Mouse (Mus musculus) inflammation-experienced regulatory T-cells, adult 6 months (primary cell): ENCODE results near the gene Atp8a2. TPM values are rescaled to one million over a fixed set of nuclear protein-coding genes. Genes with fewer than 3 reads are reported as not detected.

Experiments
- ATAC-seq: one replicate; pipeline ENCODE4 v1.8.0; 2017
- polyA plus RNA-seq, 3 experiments: library from polyadenylated mRNA; unstranded; fragments of 100-300 nt; shearing (Covaris generic); gene quantifications; one replicate each; pipeline ENCODE4 v1.2.1; 2017

Atp8a2 gene
- 1 to 10 TPM in 2 of 3 experiments, under 1 TPM in 1; 0.57 to 2.9 (median 1.1) TPM for polyA plus RNA-seq

DNA sequence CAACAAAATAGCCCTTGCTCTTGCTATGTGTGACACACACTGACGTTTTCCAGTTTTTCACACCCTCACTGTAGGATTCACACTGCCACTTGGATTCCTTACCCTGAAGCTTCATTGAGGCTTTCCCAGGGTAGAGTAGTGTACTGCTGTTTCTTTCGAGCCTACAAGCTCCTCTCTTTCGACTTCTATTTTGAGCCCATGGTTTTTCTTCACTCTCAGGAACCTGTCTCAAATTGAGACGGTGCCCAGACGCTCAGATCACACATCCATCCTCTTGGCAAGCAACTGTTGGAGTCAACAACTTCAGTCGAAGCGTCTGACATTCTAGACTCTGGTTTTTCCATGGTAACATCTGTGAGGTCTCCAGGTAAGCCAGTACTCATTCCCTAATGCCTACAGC lies at the start of gene Atp8a2:
Gene Atp8a2 (minus strand): TSS at position 296 of the 400 bp plus-strand sequence.
- no peak for ATAC-seq

DNA sequence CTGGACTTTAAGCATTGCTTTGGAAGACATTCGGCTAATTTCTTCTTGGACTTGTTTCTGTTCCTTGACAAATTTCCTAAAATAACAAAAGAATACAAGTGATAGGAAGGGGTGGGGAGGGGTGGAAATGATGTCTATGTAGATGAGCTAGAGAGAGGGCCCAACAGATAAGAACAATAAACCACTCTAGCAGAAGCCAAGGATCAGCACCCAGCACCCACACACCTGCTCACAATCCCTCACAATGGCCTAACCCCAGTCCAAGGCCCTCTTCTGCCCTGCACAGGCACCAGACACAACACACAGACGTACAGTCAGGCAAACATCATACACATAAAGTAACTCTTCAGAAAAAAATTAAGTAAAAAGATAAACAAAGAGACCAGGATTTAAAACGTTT lies 41.6 kb upstream of the Atp8a2 start:
- no peak for ATAC-seq

DNA sequence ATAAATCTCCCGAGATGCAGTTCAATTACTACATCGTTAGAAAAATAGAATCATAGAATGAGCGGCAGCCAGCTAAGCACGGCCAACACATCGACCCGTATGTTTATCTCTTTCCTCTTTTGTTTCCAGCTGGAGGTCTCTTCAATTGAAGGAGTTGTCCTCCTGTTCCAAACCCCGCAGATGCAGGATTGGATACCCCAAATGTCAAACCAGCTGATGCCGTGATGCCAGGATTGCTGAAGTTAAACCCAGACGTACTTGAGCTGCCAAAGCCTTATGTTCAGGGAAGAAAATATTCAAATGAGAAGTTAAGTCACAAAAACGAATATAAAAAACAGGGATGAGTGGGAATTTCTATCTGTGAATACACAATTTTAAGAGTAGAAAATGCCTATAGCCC lies 22.9 kb upstream of the Atp8a2 start:
- ATAC-seq: no peak

DNA sequence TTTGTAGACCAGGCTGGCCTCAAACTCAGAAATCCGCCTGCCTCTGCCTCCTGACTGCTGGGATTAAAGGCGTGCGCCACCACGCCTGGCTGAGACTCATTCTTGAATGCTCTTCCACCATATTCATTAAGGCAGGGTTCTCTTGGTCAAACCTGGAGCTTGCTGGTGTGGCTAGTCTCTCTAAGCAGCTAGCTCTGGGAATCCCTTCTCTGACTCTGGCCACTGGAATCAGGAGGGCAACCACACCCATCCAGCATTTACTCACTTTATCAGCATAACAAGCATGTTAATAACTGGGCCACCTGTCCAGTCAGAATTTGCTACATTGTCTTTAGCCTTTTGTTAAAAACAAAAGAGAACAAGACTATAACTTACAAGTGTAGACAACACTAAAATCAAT lies 20.6 kb upstream of the Atp8a2 start:
- ATAC-seq: no peak

DNA sequence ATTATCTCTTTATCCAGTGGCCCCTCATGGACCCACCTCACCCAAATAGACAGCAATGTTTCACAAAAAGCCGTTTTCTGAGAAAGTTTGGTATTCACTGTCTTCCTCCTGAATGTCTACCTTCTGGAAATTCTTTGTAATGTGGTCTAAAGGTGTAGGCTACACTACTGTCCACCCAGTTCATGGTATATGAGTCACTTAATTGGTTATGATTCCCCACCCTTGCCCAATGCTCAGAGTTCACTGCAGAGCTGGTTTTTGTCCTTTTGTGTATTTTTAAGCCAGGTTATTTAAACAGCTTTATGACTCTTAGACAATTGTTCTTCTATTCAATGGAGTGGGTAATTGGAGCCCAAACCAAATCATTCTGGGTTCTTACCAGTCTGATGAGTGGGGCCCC lies 19.1 kb upstream of the Atp8a2 start:
- ATAC-seq: no peak

DNA sequence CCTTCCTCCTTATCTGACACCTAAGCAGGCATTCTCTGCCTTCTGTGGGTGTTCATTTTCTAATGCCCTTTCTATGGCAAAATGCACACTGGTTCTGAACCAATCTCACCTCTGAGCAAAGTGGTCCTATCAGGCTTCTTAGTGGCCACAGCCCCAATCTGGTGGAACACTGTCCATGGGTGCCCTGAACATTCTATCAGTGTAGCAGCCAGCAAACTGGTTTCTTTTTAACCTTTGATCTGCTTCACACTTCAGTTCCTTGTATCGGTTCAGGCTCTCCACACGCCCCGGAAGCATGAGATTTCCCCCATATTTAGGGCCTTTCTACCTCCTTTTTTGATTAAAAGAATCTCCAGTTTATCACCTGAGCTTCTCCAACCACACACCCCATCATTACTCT lies 18.0 kb upstream of the Atp8a2 start:
- ATAC-seq: no peak

DNA sequence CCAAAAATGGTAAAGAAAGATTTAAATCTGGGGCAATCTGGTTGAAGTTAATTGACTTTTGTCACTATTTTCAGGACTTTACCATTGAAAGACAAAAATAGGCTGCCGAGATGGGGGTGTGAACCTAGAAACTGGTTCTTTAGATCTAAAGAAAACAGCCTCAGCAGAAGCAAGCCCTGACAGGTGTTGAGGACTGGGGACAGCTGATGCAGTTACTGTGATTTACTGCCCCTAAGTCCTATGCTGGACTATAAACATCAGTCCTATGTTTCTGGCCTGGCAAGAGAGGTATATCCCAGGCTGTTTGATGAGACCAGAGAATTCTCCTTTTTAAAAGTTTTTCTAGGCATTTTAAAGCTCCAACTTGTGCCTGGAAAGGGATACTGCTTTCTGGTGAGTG lies 17.1 kb upstream of the Atp8a2 start:
- no peak for ATAC-seq

DNA sequence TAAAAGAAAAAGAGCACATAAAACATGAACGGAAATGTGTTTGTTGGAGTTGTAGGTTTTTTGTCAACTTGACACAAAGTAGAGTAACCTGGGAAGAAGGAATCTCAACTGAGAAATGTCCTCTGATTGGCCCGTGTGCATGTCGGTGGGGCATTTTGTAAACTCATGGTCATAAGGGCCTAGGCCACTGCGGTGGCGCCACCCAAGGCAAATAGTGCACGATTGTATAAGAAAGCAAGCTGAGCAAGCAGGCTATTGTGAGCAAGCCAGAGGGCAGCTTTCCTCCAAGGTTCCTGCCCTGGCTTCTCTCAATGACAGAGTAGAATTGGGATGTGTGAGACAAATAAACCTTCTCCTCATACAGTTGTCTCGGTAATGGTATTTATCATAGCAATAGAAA lies 12.2 kb upstream of the Atp8a2 start:
- no peak for ATAC-seq

DNA sequence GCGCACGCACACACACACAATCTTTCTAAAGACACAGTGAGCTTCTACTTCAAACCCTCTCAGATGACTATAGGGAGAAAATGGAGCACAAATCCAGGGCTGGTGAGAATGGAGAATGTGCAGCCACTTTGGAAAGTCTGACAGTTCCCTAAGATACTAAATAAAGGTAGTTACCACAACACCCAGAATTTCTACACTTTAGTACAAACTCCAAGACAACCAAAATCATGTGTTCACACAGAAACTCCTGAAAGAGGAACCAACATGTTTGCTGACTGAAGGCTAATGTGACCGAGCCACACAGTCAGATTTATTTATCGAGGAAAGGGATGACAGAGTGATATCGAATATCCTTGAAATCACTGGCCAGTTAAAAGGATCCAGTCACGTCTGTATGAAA lies 8.0 kb upstream of the Atp8a2 start:
- no peak for ATAC-seq

DNA sequence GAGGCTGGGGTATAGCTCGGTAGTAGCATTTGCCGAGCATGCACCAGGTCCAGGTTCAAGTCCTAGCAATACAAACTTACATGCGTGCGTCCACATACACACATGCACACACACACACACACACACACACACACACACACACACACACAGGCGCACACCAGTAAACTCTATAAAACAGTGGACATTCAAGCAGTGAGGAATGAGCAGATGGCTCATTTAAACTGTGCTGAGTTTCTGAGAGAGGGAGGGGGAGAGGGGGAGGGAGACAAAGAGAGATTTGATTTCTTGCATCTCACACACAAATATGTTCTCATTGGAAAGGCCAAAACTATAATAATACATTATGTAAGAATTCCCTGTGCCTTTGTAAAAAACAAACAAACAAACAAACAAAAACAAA lies 980 bp downstream of the Atp8a2 start:
- no peak for ATAC-seq

DNA sequence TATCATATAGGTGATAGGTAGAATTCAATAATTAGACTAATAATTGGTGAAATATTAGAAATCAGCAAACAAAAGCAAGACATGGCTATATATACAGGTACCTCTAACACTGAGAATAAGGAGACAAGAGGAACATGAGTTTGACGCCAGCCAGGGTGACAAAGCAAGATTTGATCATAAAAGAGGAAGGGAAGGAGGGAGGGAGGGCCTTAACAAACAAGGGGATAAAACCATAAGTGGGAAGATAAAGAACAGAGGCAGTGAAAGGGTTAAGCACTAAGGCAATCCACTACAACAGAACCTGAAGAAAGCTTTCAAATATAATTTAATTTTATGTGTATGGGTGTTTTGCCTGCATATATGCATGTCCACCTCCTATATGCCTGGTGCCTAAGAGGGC lies 2.4 kb downstream of the Atp8a2 start:
- ATAC-seq: no peak

DNA sequence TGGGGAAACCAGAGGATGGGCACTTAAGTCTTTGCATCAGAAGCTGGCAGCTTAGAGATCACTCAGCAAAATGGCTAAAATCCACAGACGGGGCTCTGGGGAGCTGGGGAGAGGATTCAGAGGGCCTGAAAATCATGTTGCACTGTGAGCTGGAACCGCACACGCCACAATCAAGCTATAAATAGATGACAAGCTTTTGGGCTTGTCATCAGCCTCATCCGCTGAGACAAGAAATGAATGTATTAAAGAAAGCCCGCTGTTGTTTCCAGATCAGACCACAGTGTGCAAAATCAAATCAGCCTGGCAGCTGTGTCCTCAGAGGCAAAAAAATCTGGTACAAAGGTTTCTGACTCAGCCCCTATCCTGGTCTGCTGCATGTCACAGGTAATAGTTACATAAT lies 7.2 kb downstream of the Atp8a2 start:
- no peak for ATAC-seq

DNA sequence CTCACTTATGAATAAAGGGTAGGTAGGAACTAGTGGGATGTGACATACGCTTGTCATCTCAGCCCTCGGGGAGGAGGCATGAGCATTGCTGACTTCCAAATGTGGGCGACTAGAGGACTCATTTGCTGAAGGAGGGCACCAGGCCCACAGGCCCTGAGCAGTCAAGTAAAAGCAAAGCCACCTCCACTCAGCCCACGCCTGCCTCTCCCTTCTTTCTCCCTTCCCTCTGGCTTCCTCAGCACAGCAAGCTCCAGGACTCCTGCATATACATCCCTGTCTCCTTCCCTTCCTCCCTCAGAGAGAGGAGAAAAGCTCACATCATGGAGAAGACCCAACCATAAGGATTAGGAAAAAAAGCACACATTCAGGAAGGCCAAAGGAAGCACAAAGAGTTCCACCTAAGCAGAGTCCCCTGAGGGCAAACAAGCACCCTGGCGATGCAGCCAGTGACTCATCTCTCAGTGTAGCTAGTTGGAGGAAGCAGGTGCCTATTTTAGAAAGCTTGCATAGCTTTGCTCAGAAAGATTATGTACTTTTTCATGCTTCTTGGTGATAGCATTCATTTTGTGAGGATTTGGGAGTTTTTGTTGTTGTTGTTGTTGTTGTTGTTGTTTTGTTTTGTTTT lies 8.7 kb downstream of the Atp8a2 start:
- no peak for ATAC-seq

DNA sequence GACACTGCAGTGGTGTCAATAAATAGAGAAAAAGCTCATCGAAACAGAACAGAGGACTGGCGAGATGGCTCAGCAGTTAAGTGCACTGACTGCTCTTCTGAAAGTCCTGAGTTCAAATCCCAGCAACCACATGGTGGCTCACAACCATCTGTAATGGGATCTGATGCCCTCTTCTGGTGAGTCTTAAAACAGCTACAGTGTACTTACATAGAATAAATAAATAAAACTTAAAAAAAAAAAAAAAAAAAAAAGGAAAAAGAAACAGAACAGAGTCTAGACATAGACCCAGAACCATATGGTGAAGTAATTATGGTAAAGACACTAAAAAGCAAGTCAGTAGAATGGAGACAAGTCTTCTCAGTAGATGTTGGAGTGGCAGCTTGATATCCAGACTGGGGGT lies 15.7 kb downstream of the Atp8a2 start:
- ATAC-seq: no peak

DNA sequence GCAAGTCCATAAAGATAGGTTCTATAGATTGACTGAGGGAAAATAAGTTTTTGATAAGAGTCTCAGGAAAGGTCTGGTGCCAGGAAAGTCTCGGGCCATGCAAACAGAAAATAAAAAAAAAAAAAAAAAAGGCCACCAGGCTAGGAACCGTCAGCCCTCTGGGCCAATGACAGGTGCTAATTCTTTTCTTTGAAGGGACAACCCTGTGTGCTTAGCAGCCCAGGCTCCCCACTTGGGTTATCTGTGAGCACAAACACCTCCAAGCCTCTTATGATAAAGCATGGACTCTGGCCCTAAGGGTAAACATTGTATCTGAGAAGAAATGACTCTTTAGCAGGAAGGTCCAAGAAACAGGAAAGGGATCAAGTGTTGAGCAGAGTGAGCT lies 18.4 kb downstream of the Atp8a2 start:
- no peak for ATAC-seq

DNA sequence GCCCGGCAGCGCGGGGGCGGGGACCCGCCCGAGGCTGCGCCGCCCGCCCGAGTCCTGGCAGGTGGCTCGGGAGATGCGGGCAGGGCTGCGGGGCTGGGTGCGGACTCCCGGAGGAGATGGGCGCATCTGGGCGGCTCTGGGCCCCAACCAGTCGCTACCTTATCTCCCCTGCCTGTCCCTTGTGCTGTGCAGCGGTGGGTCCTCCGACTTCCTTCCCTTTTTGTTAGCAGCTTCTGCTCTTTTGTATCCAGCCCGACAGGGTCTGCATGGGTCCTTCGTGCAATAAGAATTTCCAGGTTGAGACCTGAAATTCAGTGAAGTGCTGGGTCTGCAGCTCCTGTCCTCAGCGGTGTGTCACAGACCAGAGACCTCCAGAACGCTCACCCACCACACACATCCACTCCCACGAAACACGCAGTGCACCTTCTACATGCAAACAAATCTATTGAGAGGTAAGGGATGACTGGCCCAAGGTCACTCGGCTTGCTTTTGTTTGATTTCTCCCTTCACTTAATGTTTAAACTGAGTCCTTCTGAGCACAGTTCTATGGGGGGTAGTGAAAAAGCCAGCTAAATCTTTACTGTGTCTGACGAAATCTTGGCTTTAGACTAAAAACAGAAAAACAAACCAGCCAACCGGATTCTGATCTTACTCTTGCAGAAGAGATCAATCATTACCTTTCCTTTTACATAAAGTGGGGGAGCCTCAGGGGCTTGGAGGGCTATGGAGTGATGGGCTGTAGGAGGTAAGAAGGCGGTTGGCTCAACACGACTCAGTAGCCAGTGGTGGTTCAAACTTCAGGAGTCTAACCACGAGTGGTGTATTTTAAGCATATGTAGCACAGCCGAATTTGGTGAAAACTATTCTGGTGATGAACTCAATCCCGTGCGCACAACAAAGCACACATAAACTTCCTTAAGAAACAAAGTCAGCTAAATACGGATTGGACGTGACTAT lies 19.1 kb downstream of the Atp8a2 start:
- no peak for ATAC-seq

DNA sequence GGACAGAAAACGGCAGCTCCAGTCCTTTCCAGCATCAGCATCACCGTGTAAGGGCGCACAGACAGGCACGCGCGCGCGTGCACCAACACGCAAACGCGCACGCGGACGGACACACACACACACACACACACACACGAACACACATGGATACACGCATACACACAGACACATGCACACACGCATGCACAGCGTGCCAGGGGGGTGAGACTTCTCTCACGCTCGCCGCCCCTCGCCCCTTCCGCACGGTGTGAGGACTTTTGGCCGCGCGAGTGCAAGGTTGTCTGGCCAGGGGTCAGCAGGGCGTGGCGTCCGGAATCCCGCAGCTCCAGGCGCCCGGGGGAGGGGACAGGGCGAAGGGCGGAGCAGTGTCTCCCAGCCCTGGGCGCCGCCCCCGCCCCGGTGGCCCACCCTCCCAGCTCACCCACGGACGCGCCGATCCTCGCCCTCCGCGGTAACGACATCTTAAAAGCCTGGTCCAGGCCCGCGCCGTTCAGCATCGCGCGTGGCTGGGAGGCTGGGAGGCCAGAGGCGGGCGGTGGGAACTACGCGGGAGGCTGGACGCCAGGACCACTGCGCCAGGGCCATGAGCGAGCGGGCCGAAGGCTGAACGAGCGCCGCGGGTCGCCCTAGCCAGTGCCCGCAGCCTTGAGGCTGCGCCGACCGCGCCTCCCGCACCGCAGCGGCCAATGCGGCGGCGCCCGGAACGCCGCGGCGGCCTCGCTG lies 19.9 kb downstream of the Atp8a2 start:
- ATAC-seq: no peak

DNA sequence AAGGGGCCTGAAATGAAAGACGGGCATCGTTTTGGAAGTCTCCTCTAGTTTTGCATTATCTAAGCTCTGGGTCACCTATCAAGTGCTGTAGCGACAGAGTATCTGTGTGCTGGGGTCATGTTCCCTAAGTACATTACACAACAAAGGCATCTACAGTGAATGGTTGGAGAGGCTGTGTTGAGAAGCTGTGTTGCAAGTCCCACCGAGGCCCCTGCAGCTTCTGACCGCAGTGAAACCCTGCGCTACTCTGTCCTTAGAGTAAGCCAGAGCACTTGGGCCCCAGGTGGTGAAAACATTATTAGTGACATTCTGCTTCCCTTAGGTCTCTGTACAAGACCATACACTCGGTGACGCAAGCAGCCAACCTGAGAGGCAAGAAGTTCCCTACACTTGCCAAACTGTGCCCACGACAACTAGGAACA lies 20.5 kb downstream of the Atp8a2 start:
- ATAC-seq: no peak

DNA sequence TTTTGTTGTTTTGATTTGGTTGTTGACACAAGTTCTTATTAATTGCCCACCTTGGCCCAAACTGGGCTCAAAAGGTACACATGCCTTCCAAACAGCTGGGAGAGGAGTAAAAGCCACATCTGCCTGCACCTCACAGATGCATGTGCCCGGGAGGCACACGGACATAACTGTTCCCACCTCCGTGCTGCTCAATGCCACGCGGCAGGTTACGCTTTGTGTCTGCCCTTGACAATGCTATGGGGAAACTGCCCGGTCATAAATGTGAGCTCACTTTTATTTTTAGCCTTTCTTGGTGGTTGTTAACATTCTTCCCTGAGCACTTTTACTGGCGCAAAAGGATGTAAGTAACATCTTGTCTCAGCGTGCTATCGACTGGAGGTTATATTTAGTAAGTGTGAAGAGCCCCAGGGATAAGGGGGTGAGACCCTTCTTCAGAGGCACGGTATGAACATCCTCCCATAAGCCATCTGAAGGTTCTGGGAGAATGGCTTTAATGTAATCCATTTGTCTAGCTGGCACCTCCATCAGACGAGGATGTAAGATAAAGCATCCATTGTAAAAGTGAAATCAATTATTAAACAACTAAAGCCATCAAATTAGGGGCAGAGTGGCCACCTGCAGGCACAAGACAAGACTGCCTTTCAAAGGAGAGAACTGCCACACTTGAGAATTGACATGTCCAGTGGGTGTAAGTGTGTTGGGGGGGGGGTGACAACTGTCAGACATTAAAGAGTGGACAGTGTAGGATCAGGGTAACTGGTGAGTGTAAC lies 24.5 kb downstream of the Atp8a2 start:
- no peak for ATAC-seq

DNA sequence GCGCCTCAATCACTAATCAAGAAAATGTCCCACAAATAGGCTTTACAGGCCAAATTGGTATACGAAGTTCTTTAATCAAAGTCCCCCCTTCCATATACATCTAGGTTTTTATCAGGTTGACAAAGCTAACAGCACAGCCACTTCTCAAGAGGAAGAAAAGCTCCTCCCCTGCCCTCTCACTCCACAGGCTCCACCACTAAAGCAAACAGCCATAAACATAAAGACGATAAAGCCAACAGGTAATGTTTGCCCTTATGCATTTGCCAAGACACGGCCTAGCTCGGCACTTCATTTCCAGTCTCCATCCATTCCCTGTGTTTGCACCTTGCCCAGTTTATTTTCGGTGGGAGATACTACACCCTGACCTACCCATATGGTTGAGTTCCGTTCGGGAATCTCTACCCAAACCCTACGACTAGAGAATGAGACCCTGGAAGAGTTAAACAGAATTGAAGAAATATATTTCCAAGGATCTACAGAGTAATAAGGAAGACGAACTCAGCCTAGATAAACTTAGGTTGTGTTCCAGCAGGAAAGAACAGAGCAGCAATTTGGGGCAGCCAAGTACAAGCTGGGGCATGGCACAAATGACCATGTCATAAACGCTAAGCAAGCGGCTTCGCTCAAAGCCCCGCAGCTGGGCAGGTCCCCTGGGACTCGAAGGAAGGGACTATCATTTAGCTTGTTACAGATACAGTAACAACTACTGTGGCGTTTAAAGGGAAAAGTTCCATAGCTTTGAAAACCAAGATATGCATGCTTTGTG lies 26.0 kb downstream of the Atp8a2 start:
- ATAC-seq: no peak

DNA sequence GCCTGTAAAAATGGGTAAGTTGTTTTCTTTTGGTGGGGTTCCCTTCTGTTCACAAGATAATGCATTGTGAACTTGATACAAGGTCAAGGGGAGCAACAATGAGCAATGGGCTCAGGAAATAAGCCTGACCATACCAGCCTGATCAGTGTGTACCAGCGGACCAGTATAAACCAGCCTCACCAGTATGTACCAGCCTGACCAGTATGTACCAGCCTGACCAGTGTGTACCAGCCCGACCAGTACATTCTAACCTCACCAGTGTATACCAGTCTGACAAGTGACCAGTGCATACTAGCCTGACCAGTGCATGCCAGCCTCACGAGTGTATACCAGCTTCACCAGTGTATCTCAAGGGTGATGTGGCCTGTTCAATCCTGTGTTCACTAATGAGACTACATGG lies 33.6 kb downstream of the Atp8a2 start:
- no peak for ATAC-seq

DNA sequence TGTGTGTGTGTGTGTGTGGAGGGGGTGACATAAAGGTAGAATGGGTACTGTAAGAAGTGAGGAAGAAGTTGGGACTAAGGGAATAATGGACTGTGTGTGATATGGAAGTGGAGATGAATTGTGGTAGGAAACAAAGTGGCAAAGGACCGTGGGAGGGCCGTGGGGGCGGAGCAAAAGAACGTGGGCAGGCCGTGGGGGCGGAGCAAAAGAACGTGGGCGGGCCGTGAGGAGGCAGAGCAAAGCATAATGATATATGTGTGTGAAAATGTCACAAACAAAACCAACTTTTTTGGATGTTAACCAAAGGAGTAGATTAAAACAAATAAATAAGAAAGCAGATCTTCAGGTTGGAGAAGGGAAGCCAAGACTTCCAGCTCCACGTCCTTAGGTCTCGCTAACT lies 44.6 kb downstream of the Atp8a2 start:
- no peak for ATAC-seq
